Mouse (Mus musculus): ENCODE data around the gene Mgat4e.

The Mgat4e gene

GRCm38 (mm10) chr1:134549632-134550132, at the start of gene Mgat4e:
TSS of gene Mgat4e (minus strand) at chr1:134549682.
- DNase-seq, result no peak

DNA sequence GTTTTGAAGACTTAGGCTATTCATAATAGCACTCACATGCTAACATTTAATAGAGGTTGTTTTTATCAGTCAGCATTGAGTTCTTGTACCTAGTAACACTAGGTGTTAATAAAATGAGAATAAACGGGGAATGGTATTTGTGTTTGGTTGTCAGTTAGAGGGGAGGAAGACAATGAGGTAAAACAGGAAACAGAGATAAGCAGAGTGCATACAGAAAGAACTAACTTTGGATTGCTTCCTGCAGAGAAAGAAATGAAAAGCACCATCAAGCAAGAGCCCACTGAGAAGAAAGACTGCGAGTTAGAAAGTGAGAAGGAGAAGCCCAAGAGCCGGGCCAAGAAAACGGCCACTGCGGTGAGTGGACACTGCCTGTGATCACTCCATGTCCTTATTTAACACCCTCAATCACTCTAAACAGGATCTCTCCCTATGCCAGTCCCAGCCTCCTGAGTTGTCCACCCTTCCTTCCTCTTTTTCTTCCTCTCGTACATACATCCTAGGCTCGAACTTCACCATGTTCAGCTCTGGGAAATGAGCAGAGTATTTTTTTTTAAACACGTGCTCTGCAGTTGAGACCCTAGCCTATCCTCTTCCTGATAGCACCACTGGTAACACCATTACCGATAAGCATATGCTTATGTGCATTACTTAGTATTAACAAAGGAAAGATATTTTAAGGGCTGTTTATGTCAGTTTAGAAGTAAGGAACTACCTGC, 48.0 kb upstream of the Mgat4e start:
- DNase-seq, result no peak

- DNase-seq, result no peak
Measured at GRCm38 (mm10) chr1:134591773-134592172, 42.3 kb upstream of the Mgat4e start.

- DNase-seq, result no peak
Measured at GRCm38 (mm10) chr1:134589676-134590075, 40.2 kb upstream of the Mgat4e start.

DNA sequence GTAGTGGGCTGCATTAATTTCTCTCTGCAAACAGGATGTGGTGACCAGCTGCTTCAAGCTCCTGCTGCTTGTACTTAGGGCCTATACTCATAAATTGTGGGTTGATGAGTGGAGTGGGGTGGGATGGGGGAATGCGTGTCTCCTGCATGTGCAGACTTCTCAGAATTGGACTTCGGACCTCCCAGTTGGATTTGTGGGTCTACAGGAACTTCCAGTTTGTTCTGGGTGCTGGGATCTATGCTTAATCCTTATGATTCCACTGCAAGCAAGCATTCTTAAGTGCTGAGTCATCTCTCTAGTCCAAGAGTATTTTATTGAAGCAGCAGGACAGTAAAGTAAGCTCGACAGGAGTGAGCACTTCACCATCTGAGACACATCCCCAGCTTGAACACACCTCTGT, 34.1 kb upstream of the Mgat4e start:
- no peak for DNase-seq

DNA sequence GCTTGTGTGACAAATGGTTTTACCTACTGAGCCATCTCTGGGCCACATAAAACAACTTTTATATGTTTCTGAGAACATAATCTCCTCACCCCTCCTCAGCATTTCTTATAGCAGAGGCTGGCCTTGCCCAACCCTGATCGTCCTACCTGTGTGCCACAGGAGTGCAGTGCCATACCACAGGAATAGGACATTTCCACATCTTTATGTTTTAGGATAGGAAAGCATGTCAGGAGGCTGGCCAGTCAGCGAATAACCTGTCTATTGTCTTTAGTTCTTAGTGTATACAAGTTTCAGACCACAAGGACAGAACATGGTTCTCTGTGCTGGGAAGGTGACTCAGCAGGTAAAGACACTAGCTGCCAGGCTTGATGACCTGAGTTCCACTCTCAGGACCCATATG, 31.3 kb upstream of the Mgat4e start:
- DNase-seq, result no peak

DNA sequence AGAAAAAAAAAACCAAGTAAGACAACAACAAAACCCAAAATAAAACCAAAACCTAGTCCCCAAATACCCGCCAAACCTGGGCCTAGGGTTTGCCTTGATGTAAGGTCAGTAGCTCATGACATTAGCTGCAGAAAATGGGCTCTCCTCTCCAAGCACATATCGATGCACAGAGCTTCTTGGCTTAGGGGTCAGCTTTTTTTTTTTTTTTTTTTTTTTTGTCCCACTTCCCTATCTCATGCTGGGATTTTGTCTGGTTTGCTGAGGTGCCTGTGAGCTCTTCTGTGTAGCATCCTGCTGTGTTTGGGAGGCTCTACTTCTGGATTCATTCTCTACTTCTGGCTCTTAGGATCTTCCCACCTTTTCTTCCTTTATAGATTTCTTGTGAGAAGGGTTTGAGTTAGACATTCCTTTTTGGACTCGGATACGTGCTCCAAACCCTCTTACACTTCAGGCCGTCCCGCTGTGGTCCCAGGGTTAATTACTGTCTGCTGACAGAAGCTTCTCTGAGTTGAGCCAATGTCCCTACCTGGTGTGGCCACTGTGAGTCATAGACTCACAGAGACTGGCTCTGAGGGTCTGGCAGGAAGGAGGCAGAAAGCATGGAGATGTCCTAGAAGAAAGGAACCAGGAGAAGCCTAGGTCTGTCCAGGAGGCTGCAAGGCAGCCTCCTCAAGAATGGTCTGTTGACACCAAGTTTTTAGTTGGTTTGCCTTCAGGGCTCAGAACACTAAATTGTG, 28.1 kb upstream of the Mgat4e start:
- no peak for DNase-seq

- no peak for DNase-seq
Measured at GRCm38 (mm10) chr1:134573932-134574315, 24.4 kb upstream of the Mgat4e start.

DNA sequence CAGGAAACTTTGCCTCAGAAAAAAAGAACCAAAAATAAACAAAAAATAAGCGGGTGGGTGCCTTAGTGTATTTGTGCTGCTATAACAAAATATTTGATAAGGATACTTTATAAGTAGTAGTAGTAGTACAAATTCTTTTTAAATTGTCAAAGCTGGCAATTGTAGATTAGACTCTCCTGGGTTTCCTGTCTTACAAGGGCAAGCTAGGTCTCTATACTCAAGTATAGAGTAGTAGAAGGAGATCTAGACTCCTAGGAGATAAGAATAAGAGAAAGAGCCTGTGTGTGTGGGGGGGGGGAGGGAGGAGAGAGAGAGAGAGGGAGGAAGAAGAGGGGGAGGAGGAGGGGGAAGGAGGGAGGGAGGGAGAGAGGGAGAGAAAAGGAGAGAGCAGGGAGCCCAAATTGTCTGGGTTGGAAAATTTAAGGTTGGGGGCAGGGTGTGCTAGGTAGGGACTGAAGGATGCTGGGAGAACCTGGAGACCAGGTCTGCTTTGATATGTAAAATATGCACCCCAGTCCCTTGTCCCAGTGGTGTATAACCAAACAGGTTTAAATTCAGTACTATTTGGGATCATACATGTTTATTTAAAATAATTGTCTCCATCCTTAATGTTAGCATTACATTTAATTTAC, 23.9 kb upstream of the Mgat4e start:
- no peak for DNase-seq

DNA sequence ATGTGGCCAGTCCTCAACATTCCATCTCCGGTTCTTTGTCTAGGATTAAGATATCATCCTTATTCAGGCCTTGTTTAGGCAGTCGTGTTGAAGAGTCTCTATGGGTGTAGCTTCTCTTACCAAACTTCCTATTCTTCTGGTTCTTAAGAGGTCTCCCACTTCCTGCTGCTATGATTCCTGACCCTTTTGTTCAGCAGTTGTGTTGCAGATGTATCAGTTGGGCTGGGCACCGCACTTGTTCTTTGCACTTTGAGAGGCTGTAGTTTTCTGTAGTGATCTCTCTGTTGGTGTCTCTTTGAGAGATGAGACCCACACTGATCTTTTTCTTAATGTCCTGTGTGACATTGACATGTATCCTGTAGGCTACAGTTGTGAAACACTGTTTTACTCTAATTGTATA, 21.1 kb upstream of the Mgat4e start:
- no peak for DNase-seq

GRCm38 (mm10) chr1:134570171-134570570, 20.7 kb upstream of the Mgat4e start:
- DNase-seq, result no peak

GRCm38 (mm10) chr1:134567511-134567910, 18.0 kb upstream of the Mgat4e start:
- DNase-seq, result no peak

DNA sequence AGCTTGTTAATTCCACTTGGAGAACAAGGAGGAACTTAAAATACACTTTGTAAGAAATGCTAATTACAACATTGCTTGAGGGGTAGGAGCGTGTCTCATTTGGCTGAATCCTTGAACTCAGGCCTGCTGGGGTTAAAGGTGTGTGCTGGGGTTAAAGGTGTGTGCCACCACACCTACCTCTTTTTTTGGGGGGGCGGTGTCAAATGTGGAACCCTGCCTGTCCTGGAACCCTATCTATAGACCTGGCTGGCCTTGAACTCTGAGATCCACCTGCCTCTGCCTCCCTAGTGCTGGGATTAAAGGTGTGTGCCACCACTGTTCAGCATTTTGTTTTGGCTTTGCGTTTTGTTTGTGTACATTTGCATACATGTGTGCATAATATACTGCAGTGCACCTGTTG, 14.2 kb upstream of the Mgat4e start:
- DNase-seq, result no peak

DNA sequence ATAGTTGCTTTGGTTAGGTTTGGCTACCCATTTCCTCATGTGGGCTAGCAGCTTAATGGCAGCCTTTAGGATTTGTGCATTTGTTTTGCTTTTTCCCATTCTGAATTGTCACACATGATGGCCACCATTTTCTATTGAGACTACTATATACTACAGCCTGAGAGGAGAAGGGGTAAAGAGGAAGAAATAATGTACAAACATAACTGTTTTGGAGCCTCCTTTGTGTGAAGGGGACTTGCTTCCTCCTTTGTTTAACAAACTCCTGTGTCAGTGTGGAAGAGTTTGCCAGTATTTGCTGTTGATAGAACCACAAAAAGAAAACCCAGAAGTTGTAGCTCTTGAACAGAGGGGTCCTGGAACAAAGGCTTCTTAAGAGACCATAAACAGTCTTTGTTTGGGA, 13.0 kb upstream of the Mgat4e start:
- DNase-seq, result no peak

GRCm38 (mm10) chr1:134561770-134562143, 12.3 kb upstream of the Mgat4e start:
- no peak for DNase-seq

DNA sequence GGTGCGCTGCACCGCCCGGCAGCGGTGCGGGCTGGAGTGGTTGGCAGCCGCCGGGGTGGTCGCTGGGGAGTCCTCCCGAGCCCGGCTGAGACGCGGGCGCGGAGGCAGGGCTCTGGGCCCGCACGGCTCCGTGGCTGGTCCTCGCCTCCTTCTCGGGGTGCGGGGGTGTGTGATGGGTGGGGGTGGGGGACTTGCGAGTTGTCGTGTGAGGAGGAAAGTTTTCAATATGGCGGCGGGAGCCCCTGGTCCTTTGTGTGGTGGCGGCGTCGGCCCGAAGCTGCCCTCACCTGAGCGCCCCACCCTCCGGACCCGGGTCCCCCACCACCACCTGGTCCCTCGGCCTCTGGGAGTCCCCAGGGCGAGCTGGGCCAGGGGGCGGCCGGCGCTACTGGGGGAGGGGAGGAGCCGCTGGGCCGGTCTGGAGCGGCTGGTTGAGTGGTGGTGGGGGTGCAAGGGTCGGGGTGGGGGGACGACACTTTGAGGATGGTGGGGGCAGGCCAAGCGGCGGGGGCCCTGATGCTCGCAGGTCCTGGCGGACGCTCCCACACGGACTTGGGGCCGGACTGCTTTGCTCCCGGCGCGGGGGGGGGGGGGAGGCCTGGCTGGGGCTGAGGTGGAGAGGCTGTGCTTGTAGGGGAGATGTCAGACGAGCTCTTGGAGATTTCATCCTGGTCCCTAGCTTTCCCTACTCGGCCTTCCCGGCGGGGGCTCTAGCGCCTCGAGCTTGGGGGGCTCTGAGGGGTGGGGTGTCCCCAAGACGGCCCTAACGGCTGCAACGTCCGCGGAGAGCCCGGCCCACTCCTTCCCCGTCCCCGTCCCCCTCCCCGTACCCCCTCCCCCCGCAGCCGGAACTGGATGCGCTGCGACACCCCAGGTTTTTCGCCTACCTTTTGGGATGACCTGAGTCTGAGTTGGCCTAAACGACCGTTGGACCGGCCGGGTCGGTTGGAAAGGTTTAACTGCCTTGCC, 11.6 kb upstream of the Mgat4e start:
- peak; percentile 67 for DNase-seq

GRCm38 (mm10) chr1:134560396-134560795, 10.9 kb upstream of the Mgat4e start:
- DNase-seq, result no peak

GRCm38 (mm10) chr1:134559976-134560375, 10.5 kb upstream of the Mgat4e start, which contains the start of gene Kdm5b:
TSS of gene Kdm5b (plus strand) at chr1:134560171.
- DNase-seq, result peak; percentile 89

GRCm38 (mm10) chr1:134559226-134559625, 9.7 kb upstream of the Mgat4e start:
- no peak for DNase-seq

DNA sequence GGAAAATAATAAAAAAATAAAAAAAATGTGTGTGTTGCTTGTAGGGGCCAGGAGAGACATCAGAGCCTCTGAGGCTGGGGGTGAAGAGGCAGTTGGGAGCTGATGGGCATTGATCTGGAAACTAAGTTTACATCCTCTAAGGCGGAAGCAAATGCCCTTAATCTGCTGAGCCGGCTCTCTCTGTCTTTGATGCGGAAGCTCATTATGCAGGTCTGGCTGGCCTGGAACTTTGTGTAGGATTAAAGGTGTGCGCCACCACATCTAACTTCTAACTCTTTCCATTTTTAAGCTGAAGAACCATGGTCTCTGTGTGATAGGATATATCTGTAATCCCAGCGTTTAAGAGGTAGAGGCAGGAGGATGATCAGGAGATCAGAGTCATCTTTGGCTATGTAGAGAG, 9.0 kb upstream of the Mgat4e start:
- DNase-seq, result no peak

GRCm38 (mm10) chr1:134556671-134557218, 7.3 kb upstream of the Mgat4e start:
- peak; percentile 98 for DNase-seq

Measured in cerebellum, adult 9-11 months (tissue).